Mouse (Mus musculus) lung, postnatal 4 days (tissue): ENCODE data around the gene Mroh2a.

Experiments used
- DNase-seq, 2 experiments: peaks; one replicate each; pipeline ENCODE4 v3.0.0; 2021

Mroh2a gene

GRCm38 (mm10) chr1:88277818-88278511 lies 51.2 kb downstream of the Mroh2a start:
- peak in 1 of 2 experiments; percentile 38 for DNase-seq

GRCm38 (mm10) chr1:88279111-88280005 lies 52.6 kb downstream of the Mroh2a start:
- DNase-seq, result peak; percentile 33 to 47

GRCm38 (mm10) chr1:88280006-88280690 lies 53.4 kb downstream of the Mroh2a start:
- DNase-seq, result no peak

- no peak for DNase-seq
Observed at GRCm38 (mm10) chr1:88282301-88282700, 55.5 kb downstream of the Mroh2a start.

- DNase-seq, result peak in 1 of 2 experiments; percentile 24
Observed at GRCm38 (mm10) chr1:88283376-88284227, 56.8 kb downstream of the Mroh2a start.

GRCm38 (mm10) chr1:88284228-88284945 lies 57.6 kb downstream of the Mroh2a start:
- no peak for DNase-seq

GRCm38 (mm10) chr1:88284946-88285320 lies 58.1 kb downstream of the Mroh2a start:
- DNase-seq, result peak in 1 of 2 experiments; percentile 50

GRCm38 (mm10) chr1:88285652-88286051 lies 58.9 kb downstream of the Mroh2a start:
- DNase-seq, result no peak

GRCm38 (mm10) chr1:88286136-88286845 lies 59.5 kb downstream of the Mroh2a start:
- DNase-seq, result peak in 1 of 2 experiments; percentile 35

- DNase-seq, result no peak
Observed at GRCm38 (mm10) chr1:88286887-88287696, 60.3 kb downstream of the Mroh2a start.

GRCm38 (mm10) chr1:88287697-88287980 lies 60.9 kb downstream of the Mroh2a start:
- peak; percentile 61 to 77 for DNase-seq

GRCm38 (mm10) chr1:88288056-88288788 lies 61.4 kb downstream of the Mroh2a start:
- no peak for DNase-seq

- DNase-seq, result no peak
Observed at GRCm38 (mm10) chr1:88288789-88289127, 62.0 kb downstream of the Mroh2a start.

- no peak for DNase-seq
Observed at GRCm38 (mm10) chr1:88289152-88289551, 62.4 kb downstream of the Mroh2a start.

- DNase-seq, result peak; percentile 50 to 60
Observed at GRCm38 (mm10) chr1:88289917-88290316, 63.1 kb downstream of the Mroh2a start.

GRCm38 (mm10) chr1:88290511-88290910 lies 63.7 kb downstream of the Mroh2a start:
- no peak for DNase-seq

- no peak for DNase-seq
Observed at GRCm38 (mm10) chr1:88291409-88292005, 64.7 kb downstream of the Mroh2a start.

- no peak for DNase-seq
Observed at GRCm38 (mm10) chr1:88292057-88292456, 65.3 kb downstream of the Mroh2a start.

GRCm38 (mm10) chr1:88294650-88295049 lies 67.9 kb downstream of the Mroh2a start:
- DNase-seq, result no peak
